Mouse (Mus musculus) lung, embryonic 16.5 days (tissue): ENCODE measurements around the gene Capn1. TPM values are rescaled to one million over a fixed set of nuclear protein-coding genes. Genes with fewer than 3 reads are reported as not detected.

ENCODE experiments used
- ATAC-seq: fragments of 200-750 bp; cut with Nextera tagmentation; 2 replicates; pipeline ENCODE4 v1.8.0; 2017; ENCODE audit warnings: low read depth, mild to moderate bottlenecking, moderate library complexity
- H3K27ac ChIP-seq: fragments of 300-500 bp; sonication (generic); 2 replicates; pipeline ENCODE4 v1.5.1; 2014; ENCODE audit warnings: mild to moderate bottlenecking, control low read depth, low read length
- H3K27me3 ChIP-seq: fragments of 300-500 bp; sonication (generic); 2 replicates; pipeline ENCODE4 v1.6.1; 2014; ENCODE audit warnings: low read depth, low read length, mixed read lengths; ENCODE audit not compliant: control insufficient read depth, insufficient read depth
- H3K36me3 ChIP-seq: fragments of 300-500 bp; sonication (generic); 2 replicates; pipeline ENCODE4 v1.6.1; 2014; ENCODE audit warnings: low read length; ENCODE audit not compliant: control insufficient read depth, insufficient read depth
- H3K4me1 ChIP-seq: fragments of 300-500 bp; sonication (generic); replicated peaks from 2 replicates; pipeline ENCODE4 v1.6.1; 2014; ENCODE audit warnings: low read length, mixed read lengths; ENCODE audit not compliant: control insufficient read depth, insufficient read depth
- H3K4me2 ChIP-seq: fragments of 300-500 bp; sonication (generic); 2 replicates; pipeline ENCODE4 v1.6.1; 2014; ENCODE audit warnings: low read depth, low read length, control low read depth
- H3K4me3 ChIP-seq: fragments of 300-500 bp; sonication (generic); 2 replicates; pipeline ENCODE4 v1.5.1; 2014; ENCODE audit warnings: mild to moderate bottlenecking, low read length, control low read depth
- H3K9ac ChIP-seq: fragments of 300-500 bp; sonication (generic); 2 replicates; pipeline ENCODE4 v1.6.1; 2014; ENCODE audit warnings: low read length, control low read depth
- H3K9me3 ChIP-seq: fragments of 300-500 bp; sonication (generic); 2 replicates; pipeline ENCODE4 v1.6.1; 2016; ENCODE audit warnings: low read length; ENCODE audit not compliant: control insufficient read depth
- WGBS: fragments of 180-500 bp; shearing (Covaris S2); extraction: QIAGEN DNeasy Blood & Tissue Kit; methylation state at CpG from one replicate; pipeline ENCODE4 v1.1.7; 2014; 5-methylcytosine and 5-hydroxymethylcytosine counted together
- polyA plus RNA-seq: library from polyadenylated mRNA; unstranded; fragments of >200 nt; fragmentation: Nextera tagmentation; extraction: Ambion mirVana; gene quantifications from 2 replicates; pipeline ENCODE4 v1.2.1, GENCODE M21; 2015

The Capn1 gene
- polyA plus RNA-seq, 1 experiment from 2014 or later: 12.8 TPM

- H3K27me3 ChIP-seq: no peaks in the 10 kb centered on the region
- peaks cover 2% of the 10 kb centered on the region; the same call in 1 of the 2 replicates for H3K4me1 ChIP-seq
- no peak overlapping the region for H3K9ac ChIP-seq
- H3K36me3 ChIP-seq: no peaks in the 10 kb centered on the region
- no peak for ATAC-seq
- WGBS: 61% methylated on average over 7 of the region's 7 CpGs
- H3K9me3 ChIP-seq: no peaks in the 10 kb centered on the region
- no peak overlapping the region for H3K4me3 ChIP-seq
- no peak overlapping the region for H3K27ac ChIP-seq
- H3K4me2 ChIP-seq: no peak overlapping the region
These were observed 8.2 kb upstream of the Capn1 start for GRCm38 (mm10) chr19:6023930-6024329.

DNA sequence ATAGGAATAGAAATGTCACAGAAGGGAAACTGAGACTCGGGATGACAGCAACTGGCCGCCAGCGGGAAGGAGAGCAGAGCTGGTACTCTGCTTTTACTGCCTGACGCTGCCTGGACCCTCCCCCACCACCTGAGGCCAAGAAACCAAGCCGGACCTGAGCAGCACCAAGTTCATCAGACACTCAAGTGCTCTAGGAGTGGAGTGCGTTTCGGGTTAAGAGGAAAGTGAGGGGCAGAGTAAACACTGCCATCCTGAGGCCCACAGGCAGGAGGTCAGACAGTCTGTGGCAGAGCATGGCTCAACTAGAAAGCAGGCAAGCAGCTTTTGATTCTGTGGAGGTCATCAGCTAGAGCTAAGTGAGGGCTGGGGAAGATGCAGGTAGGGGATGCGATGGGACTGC lies 7.4 kb upstream of the Capn1 start:
- no peak overlapping the region for H3K4me2 ChIP-seq
- peak; percentile 73 for ATAC-seq
- H3K9me3 ChIP-seq: no peaks in the 10 kb centered on the region
- H3K36me3 ChIP-seq: no peaks in the 10 kb centered on the region
- no peak overlapping the region for H3K9ac ChIP-seq
- H3K4me1 ChIP-seq: peaks cover 2% of the 10 kb centered on the region; the same call in 1 of the 2 replicates
- H3K4me3 ChIP-seq: no peak overlapping the region
- no peaks in the 10 kb centered on the region for H3K27me3 ChIP-seq
- H3K27ac ChIP-seq: peak overlapping the region; percentile 44
- 37% methylated on average over 8 of the region's 8 CpGs for WGBS

DNA sequence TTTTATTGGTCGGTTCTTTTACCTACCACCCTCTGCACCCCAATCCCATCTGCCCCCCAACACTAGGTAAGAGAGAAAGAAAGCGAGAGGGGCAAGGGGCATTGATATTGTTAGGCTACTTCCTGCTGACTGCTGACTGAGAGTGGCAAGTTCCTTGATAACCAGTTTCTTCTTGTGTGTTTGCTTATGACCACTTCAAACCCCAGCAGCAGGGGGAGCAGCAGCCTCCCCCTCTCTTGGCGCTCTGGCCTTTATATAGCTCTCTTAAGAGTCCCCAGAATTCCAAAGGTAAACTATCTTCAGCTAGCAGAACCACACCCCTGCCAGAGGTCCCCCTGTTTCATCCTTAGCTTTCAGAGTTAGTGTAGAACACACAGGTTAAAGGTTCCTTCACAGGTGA lies 4.6 kb upstream of the Capn1 start:
- 35% methylated on average over 3 of the region's 3 CpGs for WGBS
- H3K4me3 ChIP-seq: no peak overlapping the region
- H3K4me2 ChIP-seq: no peak overlapping the region
- H3K4me1 ChIP-seq: peaks cover 7% of the 10 kb centered on the region; the same call in 1 of the 2 replicates
- H3K9ac ChIP-seq: no peak overlapping the region
- no peaks in the 10 kb centered on the region for H3K9me3 ChIP-seq
- H3K36me3 ChIP-seq: no peaks in the 10 kb centered on the region
- 0 out of 2 replicates have a peak overlapping the region, but pooled peaks have one; percentile 4 for H3K27ac ChIP-seq
- H3K27me3 ChIP-seq: no peaks in the 10 kb centered on the region; the same call in 1 of the 2 replicates
- no peak for ATAC-seq

GRCm38 (mm10) chr19:6018142-6019089 lies 2.7 kb upstream of the Capn1 start:
- Histone ChIP-seq H3K9ac (no peak overlapping the region), H3K9me3 (no peaks in the 10 kb centered on the region), H3K36me3 (no peaks in the 10 kb centered on the region), H3K4me1 (peaks cover 11% of the 10 kb centered on the region), H3K4me3 (no peak overlapping the region), H3K4me2 (no peak overlapping the region), H3K27ac (no peak overlapping the region), H3K27me3 (no peaks in the 10 kb centered on the region; the same call in 1 of the 2 replicates)
- 27% methylated on average over 15 of the region's 15 CpGs for WGBS
- ATAC-seq: no peak

- no peaks in the 10 kb centered on the region for H3K9me3 ChIP-seq
- H3K27ac ChIP-seq: no peak overlapping the region
- H3K4me1 ChIP-seq: peaks cover 11% of the 10 kb centered on the region
- H3K4me2 ChIP-seq: no peak overlapping the region
- no peaks in the 10 kb centered on the region; the same call in 1 of the 2 replicates for H3K27me3 ChIP-seq
- no peak overlapping the region for H3K4me3 ChIP-seq
- ATAC-seq: no peak
- WGBS: 55% methylated on average over 7 of the region's 7 CpGs
- H3K36me3 ChIP-seq: no peaks in the 10 kb centered on the region
- no peak overlapping the region for H3K9ac ChIP-seq
These were observed 835 bp upstream of the Capn1 start for GRCm38 (mm10) chr19:6016532-6016931.

- Histone ChIP-seq H3K9me3 (no peaks in the 10 kb centered on the region), H3K36me3 (no peaks in the 10 kb centered on the region), H3K4me2 (peak overlapping the region; percentile 91), H3K27me3 (no peaks in the 10 kb centered on the region; the same call in 1 of the 2 replicates), H3K27ac (peak overlapping the region; percentile 50), H3K4me3 (peak overlapping the region; percentile 61), H3K4me1 (peaks cover 11% of the 10 kb centered on the region), H3K9ac (peak overlapping the region; percentile 72)
- WGBS: 1% methylated on average over 17 of the region's 18 CpGs
- peak; percentile 87 for ATAC-seq
These were observed 646 bp downstream of the Capn1 start for GRCm38 (mm10) chr19:6014991-6015510.

GRCm38 (mm10) chr19:6013691-6014090 lies 2.0 kb downstream of the Capn1 start:
- no peaks in the 10 kb centered on the region; the same call in 1 of the 2 replicates for H3K27me3 ChIP-seq
- no peaks in the 10 kb centered on the region for H3K36me3 ChIP-seq
- H3K4me1 ChIP-seq: peaks cover 11% of the 10 kb centered on the region
- 91% methylated on average over 10 of the region's 10 CpGs for WGBS
- no peak overlapping the region for H3K4me2 ChIP-seq
- no peaks in the 10 kb centered on the region for H3K9me3 ChIP-seq
- no peak overlapping the region for H3K4me3 ChIP-seq
- no peak for ATAC-seq
- H3K27ac ChIP-seq: no peak overlapping the region
- H3K9ac ChIP-seq: no peak overlapping the region

- Histone ChIP-seq H3K27me3 (no peaks in the 10 kb centered on the region), H3K4me1 (no peaks in the 10 kb centered on the region), H3K9ac (no peak overlapping the region), H3K36me3 (peaks cover 4% of the 10 kb centered on the region; the same call in 1 of the 2 replicates), H3K9me3 (no peaks in the 10 kb centered on the region), H3K4me2 (no peak overlapping the region), H3K27ac (no peak overlapping the region), H3K4me3 (no peak overlapping the region)
- no peak for ATAC-seq
- WGBS: 71% methylated on average over 8 of the region's 8 CpGs
These were observed 6.6 kb downstream of the Capn1 start for GRCm38 (mm10) chr19:6009137-6009536.

DNA sequence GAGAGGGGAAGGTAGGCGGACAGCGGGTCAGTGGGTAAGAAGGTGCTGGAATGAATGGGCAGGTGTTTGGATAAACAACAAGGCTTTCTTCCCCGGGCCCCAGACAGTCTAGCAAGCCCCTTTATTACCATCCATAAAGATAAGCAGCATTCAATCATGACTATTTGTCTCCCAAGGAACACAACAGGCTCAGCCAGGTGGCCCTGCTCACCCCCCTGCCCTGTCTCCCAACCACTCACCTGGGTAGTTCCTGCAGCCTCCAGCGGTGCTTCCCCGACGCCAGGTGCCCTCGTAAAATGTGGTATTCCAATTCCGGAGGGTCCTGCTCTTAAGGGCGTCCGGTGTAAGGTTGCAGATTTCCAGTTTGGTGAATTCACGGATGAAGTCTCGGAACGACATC lies 8.7 kb downstream of the Capn1 start:
- 74% methylated on average over 13 of the region's 13 CpGs for WGBS
- no peak for ATAC-seq
- H3K27ac ChIP-seq: no peak overlapping the region
- no peak overlapping the region for H3K4me3 ChIP-seq
- H3K9ac ChIP-seq: no peak overlapping the region
- H3K4me1 ChIP-seq: no peaks in the 10 kb centered on the region
- no peak overlapping the region for H3K4me2 ChIP-seq
- H3K9me3 ChIP-seq: no peaks in the 10 kb centered on the region
- peaks cover 4% of the 10 kb centered on the region; the same call in 1 of the 2 replicates for H3K36me3 ChIP-seq
- H3K27me3 ChIP-seq: no peaks in the 10 kb centered on the region
